Mouse (Mus musculus): Measurements from ENCODE around the gene Hist2h2aa1. TPM values are rescaled to one million over a fixed set of nuclear protein-coding genes. Genes with fewer than 3 reads are reported as not detected.
"Not testable (repeated sequence)": the region's sequence is repeated elsewhere in the genome, so short reads cannot be mapped to it uniquely, and the experiment has no call there.

Gene Hist2h2aa1
- total RNA-seq, 4 experiments from 2014 or later, result 8.5 to 81.5 (median 26.6) TPM

DNA sequence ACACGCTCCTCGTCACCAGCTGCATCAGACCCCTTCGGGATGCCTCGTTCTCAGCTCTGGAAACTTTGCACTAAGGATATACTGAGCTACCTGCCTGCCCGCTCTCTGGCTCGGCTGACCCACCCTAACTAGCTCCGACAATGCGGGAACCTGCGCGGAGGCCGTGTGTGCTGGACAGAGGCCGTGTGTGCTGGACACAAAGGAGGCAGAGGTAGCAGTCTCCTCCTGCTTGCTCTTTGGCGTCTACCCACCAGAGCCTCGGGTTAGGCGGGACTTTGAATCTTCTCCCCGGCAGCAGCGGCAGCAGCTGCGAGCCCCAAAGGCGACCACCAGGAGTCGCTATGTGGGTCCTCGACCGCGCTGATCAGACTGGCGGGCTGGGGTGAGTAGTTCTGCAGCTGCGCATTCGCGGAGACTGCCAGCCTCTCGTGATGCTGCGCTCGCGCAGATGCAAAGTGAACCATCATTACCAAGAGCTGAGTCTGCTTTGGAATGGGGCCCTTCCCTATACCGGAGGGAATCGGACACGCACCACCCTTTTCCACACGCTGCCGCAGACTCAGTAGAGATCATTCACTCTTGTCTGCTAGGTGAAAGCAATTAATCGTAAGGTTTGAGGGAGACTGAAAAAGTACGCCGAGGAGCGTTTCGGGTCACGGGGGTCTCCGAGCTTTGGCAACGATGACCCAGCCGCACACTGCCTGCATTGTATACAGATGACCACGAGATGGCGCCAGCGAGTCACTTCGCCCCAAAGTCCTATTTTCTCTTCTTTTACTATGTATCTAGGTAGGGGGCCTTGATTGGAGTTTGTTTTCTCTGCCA, 32.7 kb downstream of the Hist2h2aa1 start:
- DNase-seq (ENCODE audit: low spot score), result peak; percentile 88

- no peak for DNase-seq (ENCODE audit: low spot score)
Measured at GRCm38 (mm10) chr3:96280660-96281059, 35.4 kb downstream of the Hist2h2aa1 start.

GRCm38 (mm10) chr3:96284457-96284856, 39.2 kb downstream of the Hist2h2aa1 start:
- DNase-seq (ENCODE audit: low spot score), result no peak

GRCm38 (mm10) chr3:96287334-96287733, 42.0 kb downstream of the Hist2h2aa1 start:
- DNase-seq (ENCODE audit: low spot score), result not testable (repeated sequence)

DNA sequence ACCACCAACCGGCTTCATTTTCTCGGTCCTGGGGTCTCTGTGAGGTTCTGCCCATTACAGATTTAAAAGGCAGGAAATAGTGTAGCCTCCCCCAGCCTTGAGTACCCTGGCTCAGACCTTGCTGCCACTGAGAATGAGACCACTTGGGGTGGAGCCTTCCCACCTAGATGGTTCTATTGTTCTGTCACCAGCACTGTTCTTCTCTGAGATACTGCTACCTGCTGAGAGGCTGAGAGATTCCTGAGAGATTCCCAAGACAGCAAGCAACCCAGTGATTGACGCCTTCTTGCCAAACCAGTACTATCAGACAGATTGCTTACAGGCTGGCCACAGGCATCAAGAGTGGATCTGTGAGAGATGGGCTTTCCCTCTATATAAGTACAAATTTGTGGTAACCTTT, 43.9 kb downstream of the Hist2h2aa1 start:
- DNase-seq (ENCODE audit: low spot score), result no peak

GRCm38 (mm10) chr3:96290727-96291126, 45.4 kb downstream of the Hist2h2aa1 start:
- DNase-seq (ENCODE audit: low spot score), result not testable (repeated sequence)

- no peak for DNase-seq (ENCODE audit: low spot score)
Measured at GRCm38 (mm10) chr3:96292641-96293040, 47.3 kb downstream of the Hist2h2aa1 start.

DNA sequence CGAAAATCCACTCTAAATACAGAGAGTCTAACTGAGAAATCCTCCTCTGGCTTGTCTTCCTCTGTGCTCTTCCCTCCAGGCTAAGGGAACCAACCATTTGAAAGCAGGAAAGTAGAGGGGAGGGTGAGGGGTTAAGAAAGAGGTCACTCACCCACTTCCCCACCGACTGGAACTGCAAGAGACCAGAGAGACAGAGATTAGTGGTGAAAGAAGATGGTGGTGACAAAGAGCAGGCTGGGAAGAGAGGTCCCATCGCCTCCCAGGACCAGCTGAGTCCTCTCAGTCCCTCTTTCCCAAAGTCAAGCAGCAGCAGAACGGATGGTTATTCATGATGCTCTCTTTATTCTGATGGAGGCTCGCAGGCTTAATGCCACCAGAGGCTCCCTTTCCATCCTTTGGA, 48.1 kb downstream of the Hist2h2aa1 start:
- no peak for DNase-seq (ENCODE audit: low spot score)

- DNase-seq (ENCODE audit: low spot score), result no peak
Measured at GRCm38 (mm10) chr3:96293787-96294186, 48.5 kb downstream of the Hist2h2aa1 start, which contains the start of gene Fcgr1. Fcgr1 (minus strand) TSS chr3:96293969.

Small RNAs within 50 kb of the gene (microRNA-seq; reads per million reads assigned to microRNA genes)
- gene Gm44492 (not detected), gene Gm47311 (not detected), gene Gm47313 (not detected)

Other genes with a start within 250 kb of the Hist2h2aa1 start
- 10 to 100 TPM; 55.7 to 68.3 (median 61.1) TPM for gene Plekho1, start 249.5 kb upstream of the Hist2h2aa1 start, total RNA-seq (2022)
- gene Vps45, start 187.0 kb upstream of the Hist2h2aa1 start, total RNA-seq (2022), result 10 to 100 TPM; 27.2 to 33.8 (median 30.0) TPM
- gene Otud7b, start 141.0 kb upstream of the Hist2h2aa1 start, total RNA-seq (2022), result 10 to 100 TPM; 55.4 to 63.1 (median 59.8) TPM
- 1 to 10 TPM; 1.7 to 3.0 (median 2.2) TPM for gene Mtmr11, start 83.5 kb upstream of the Hist2h2aa1 start, total RNA-seq (2022)
- 10 to 100 TPM; 14.1 to 17.2 (median 16.2) TPM for gene Sf3b4, start 73.2 kb upstream of the Hist2h2aa1 start, total RNA-seq (2022)
- gene Sv2a, start 64.3 kb upstream of the Hist2h2aa1 start, total RNA-seq (2022), result 1 to 10 TPM; 1.6 to 7.0 (median 4.2) TPM
- 10 to 100 TPM; 24.1 to 35.6 (median 29.8) TPM for gene Bola1, start 25.8 kb upstream of the Hist2h2aa1 start, total RNA-seq (2022)
- 1 to 10 TPM; 1.4 to 3.6 (median 2.9) TPM for gene Hist2h2ab, start 25.6 kb upstream of the Hist2h2aa1 start, total RNA-seq (2022)
- gene Hist2h2ac, start 24.6 kb upstream of the Hist2h2aa1 start, total RNA-seq (2022), result 10 to 100 TPM; 17.5 to 26.5 (median 24.3) TPM
- gene Hist2h2be, start 24.4 kb upstream of the Hist2h2aa1 start, total RNA-seq (2022), result 10 to 100 TPM in 2 of 4 experiments, 1 to 10 TPM in 2; 8.3 to 10.2 (median 9.8) TPM
- 1 to 10 TPM; 4.1 to 8.4 (median 6.8) TPM for gene Hist2h3c2, start 6.4 kb upstream of the Hist2h2aa1 start, total RNA-seq (2022)
- 100 to 1,000 TPM; 141 to 256 (median 216) TPM for gene Hist2h2aa2, start 5.2 kb upstream of the Hist2h2aa1 start, total RNA-seq (2022)
- gene Hist2h3c1, start 1.2 kb downstream of the Hist2h2aa1 start, total RNA-seq (2022), result not detected
- 10 to 100 TPM; 10.8 to 16.2 (median 12.3) TPM for gene Hist2h4, start 17.8 kb downstream of the Hist2h2aa1 start, total RNA-seq (2022)
- gene Hist2h3b, start 23.2 kb downstream of the Hist2h2aa1 start, total RNA-seq (2022), result 10 to 100 TPM; 12.2 to 24.7 (median 15.9) TPM
- 10 to 100 TPM; 28.0 to 42.3 (median 33.7) TPM for gene Hist2h2bb, start 24.3 kb downstream of the Hist2h2aa1 start, total RNA-seq (2022)
- 1 to 10 TPM in 1 of 4 experiments, under 1 TPM in 3; 0.38 to 1.1 (median 0.66) TPM for gene Fcgr1, start 48.5 kb downstream of the Hist2h2aa1 start, total RNA-seq (2022)
- not detected for gene BC107364, start 206.8 kb downstream of the Hist2h2aa1 start, total RNA-seq (2022)